Mouse (Mus musculus): ENCODE measurements around the gene Tex19.2. TPM values are rescaled to one million over a fixed set of nuclear protein-coding genes. Genes with fewer than 3 reads are reported as not detected.

Tex19.2 gene
- 0.43 and 0.53 TPM in 2 replicates for polyA plus RNA-seq (2012; rRNA removed)

GRCm38 (mm10) chr11:121118577-121118976 lies at the start of gene Tex19.2:
Gene Tex19.2, minus strand, starts transcription at chr11:121118677.

GRCm38 (mm10) chr11:121159971-121160370 lies 41.5 kb upstream of the Tex19.2 start, which contains the start of gene Uts2r:
Gene Uts2r, plus strand, starts transcription at chr11:121160271.

GRCm38 (mm10) chr11:121145865-121146264 lies 27.4 kb upstream of the Tex19.2 start, which contains the start of gene Tex19.1:
Gene Tex19.1, plus strand, starts transcription at chr11:121146143.

GRCm38 (mm10) chr11:121081120-121081519 lies 37.4 kb downstream of the Tex19.2 start, which contains the start of gene Sectm1a:
Gene Sectm1a, minus strand, starts transcription at chr11:121081220.

Other genes with a start within 250 kb of the Tex19.2 start
- 6.1 and 6.7 TPM in 2 replicates for gene Ccdc57, start 185.8 kb downstream of the Tex19.2 start, polyA plus RNA-seq (2012; rRNA removed)
- 41.9 and 46.1 TPM in 2 replicates for gene Slc16a3, start 170.2 kb downstream of the Tex19.2 start, polyA plus RNA-seq (2012; rRNA removed)
- gene Csnk1d, start 127.3 kb downstream of the Tex19.2 start, polyA plus RNA-seq (2012; rRNA removed): 83.9 and 91.8 TPM in 2 replicates
- 5.7 and 9.2 TPM in 2 replicates for gene Cd7, start 79.3 kb downstream of the Tex19.2 start, polyA plus RNA-seq (2012; rRNA removed)
- gene Sectm1b, start 55.1 kb downstream of the Tex19.2 start, polyA plus RNA-seq (2012; rRNA removed): 2.3 and 2.4 TPM in 2 replicates
- gene Sectm1a, start 37.5 kb downstream of the Tex19.2 start, polyA plus RNA-seq (2012; rRNA removed): 1.7 and 2.5 TPM in 2 replicates
- gene Tex19.1, start 27.5 kb upstream of the Tex19.2 start, polyA plus RNA-seq (2012; rRNA removed): 1.9 and 2.1 TPM in 2 replicates
- 0.28 TPM in 1 of 2 replicates, not detected in the other for gene Uts2r, start 41.6 kb upstream of the Tex19.2 start, polyA plus RNA-seq (2012; rRNA removed)
- gene Hexdc, start 85.8 kb upstream of the Tex19.2 start, polyA plus RNA-seq (2012; rRNA removed): 41.1 and 43.8 TPM in 2 replicates
- gene Ogfod3, start 86.0 kb upstream of the Tex19.2 start, polyA plus RNA-seq (2012; rRNA removed): 13.2 and 14.1 TPM in 2 replicates
- 27.0 and 31.8 TPM in 2 replicates for gene Cybc1, start 110.6 kb upstream of the Tex19.2 start, polyA plus RNA-seq (2012; rRNA removed)
- 22.8 and 30.3 TPM in 2 replicates for gene Narf, start 118.6 kb upstream of the Tex19.2 start, polyA plus RNA-seq (2012; rRNA removed)
- 91.7 and 98.5 TPM in 2 replicates for gene Foxk2, start 141.3 kb upstream of the Tex19.2 start, polyA plus RNA-seq (2012; rRNA removed)
- 63.5 and 64.8 TPM in 2 replicates for gene Wdr45b, start 235.8 kb upstream of the Tex19.2 start, polyA plus RNA-seq (2012; rRNA removed)